Mouse (Mus musculus) G1E (cell line): Measurements from ENCODE around the gene Il17d. TPM values are rescaled to one million over a fixed set of nuclear protein-coding genes. Genes with fewer than 3 reads are reported as not detected.

Source experiments
- ATAC-seq: 2 replicates; pipeline ENCODE4 v1.8.0; 2016; ENCODE audit warnings: mild to moderate bottlenecking; ENCODE audit not compliant: insufficient number of reproducible peaks, poor library complexity, low FRiP score, severe bottlenecking; ENCODE audit errors: extremely low read depth
- DNase-seq: peaks from one replicate; pipeline ENCODE4 v3.0.0; 2012; ENCODE audit warnings: low spot score
- H3K27me3 ChIP-seq: 2 replicates; pipeline ENCODE4 v1.6.1; 2012; ENCODE audit warnings: mild to moderate bottlenecking, low read length, inconsistent platforms; ENCODE audit not compliant: insufficient read depth
- H3K36me3 ChIP-seq: replicated peaks from 2 replicates; pipeline ENCODE3; 2012; ENCODE audit warnings: mild to moderate bottlenecking, inconsistent platforms
- H3K4me1 ChIP-seq: 2 replicates; pipeline ENCODE4 v1.6.1; 2012; ENCODE audit warnings: low read depth, low read length, inconsistent platforms, mixed read lengths; ENCODE audit not compliant: insufficient read depth
- H3K4me3 ChIP-seq: 2 replicates; pipeline ENCODE4 v1.5.1; 2012; ENCODE audit warnings: low read depth, mild to moderate bottlenecking, inconsistent platforms, low read length, moderate library complexity, mixed read lengths
- H3K9me3 ChIP-seq: replicated peaks from 2 replicates; pipeline ENCODE4 v1.6.1; 2012; ENCODE audit warnings: inconsistent platforms
- CTCF ChIP-seq: IDR thresholded peaks from 2 replicates; pipeline ENCODE4 v1.5.1; 2012; ENCODE audit warnings: low read depth, low read length, inconsistent platforms, mixed read lengths
- GATA1 ChIP-seq: IDR thresholded peaks from 2 replicates; pipeline ENCODE4 v1.6.1; 2012; ENCODE audit warnings: borderline replicate concordance, low read length, inconsistent platforms, mixed read lengths
- GATA2 ChIP-seq: IDR thresholded peaks from 2 replicates; pipeline ENCODE4 v1.6.1; 2012; ENCODE audit warnings: low read depth, low read length, inconsistent platforms, borderline replicate concordance
- POLR2AphosphoS5 ChIP-seq: IDR thresholded peaks from 2 replicates; pipeline ENCODE4 v1.6.1; 2012; ENCODE audit warnings: low read depth, low read length, inconsistent platforms; ENCODE audit not compliant: insufficient replicate concordance
- TAL1 ChIP-seq: conservative IDR thresholded peaks from 2 replicates; pipeline ENCODE4 v1.6.1; 2012; ENCODE audit warnings: low read depth, low read length, inconsistent platforms, mixed read lengths
- polyA plus RNA-seq: library from polyadenylated mRNA; stranded (reverse); fragments of >175 nt; gene quantifications from 2 replicates; pipeline ENCODE4 v1.2.3, GENCODE M21; 2012
- total RNA-seq, 2 experiments: library from RNA; stranded (forward) in 1 of 2; stranded (reverse) in 1 of 2; fragments of 200-1000 nt in 1 of 2; fragments of >200 nt in 1 of 2; fragmentation: Nextera tagmentation in 1 of 2; gene quantifications; 2 replicates each; pipeline ENCODE4 v1.2.3; 2014 to 2017

Il17d gene
- total and polyA plus RNA-seq, 3 experiments, result 0.05 TPM; not detected in 2

DNA sequence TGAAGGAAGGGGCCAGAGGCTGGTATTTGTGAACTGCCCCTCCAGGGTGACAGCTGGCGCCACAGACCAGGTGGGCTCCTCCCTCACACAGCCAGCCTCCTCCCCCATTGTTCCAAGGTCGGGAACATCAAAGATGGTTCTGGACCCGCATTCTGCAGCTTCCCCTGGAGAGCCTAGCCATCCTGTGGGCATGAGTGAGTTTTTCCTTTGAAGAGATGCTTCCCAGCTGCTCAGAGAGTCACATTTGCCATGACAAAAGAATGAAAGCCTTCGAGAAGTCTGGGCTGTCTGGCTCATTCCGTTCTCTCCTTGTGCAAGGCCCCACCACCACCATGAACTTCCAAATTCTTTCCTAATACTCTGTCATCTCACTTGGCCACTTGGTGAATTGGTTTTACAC, 9.8 kb downstream of the Il17d start:
- Histone ChIP-seq H3K4me1 (peaks cover 6% of the 10 kb centered on the region), H3K4me3 (no peak overlapping the region), H3K27me3 (peaks cover 73% of the 10 kb centered on the region), H3K9me3 (no peaks in the 10 kb centered on the region), H3K36me3 (no peaks in the 10 kb centered on the region)
- DNase-seq (no peak), ATAC-seq (no peak)
- TF ChIP-seq GATA2 (no peak), TAL1 (no peak), GATA1 (no peak), POLR2AphosphoS5 (no peak), CTCF (no peak)

DNA sequence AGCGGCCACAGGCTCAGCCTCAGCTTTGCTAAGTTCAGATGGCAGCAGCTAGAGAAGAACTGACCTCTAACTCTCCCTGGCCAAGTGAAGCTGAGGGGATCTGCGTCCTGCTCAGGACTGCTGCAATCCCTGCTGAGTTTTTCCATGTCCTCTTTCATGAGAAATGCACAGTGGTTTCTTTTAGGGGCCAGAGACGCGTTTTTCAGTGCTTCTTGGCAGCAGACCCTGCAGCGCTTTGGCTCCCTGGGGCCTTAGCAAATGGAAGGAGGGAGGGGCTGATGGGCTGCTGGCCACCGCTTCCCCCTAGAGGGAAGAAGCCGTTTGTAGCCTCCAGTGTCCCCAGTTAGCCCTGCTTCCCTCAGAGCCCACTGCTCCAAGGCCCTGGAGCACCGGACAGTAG, 10.4 kb downstream of the Il17d start:
- no peak for TF ChIP-seq CTCF
- no peak for TF ChIP-seq GATA2
- no peak for TF ChIP-seq POLR2AphosphoS5
- ATAC-seq, result no peak
- no peaks in the 10 kb centered on the region for H3K4me1 ChIP-seq

DNA sequence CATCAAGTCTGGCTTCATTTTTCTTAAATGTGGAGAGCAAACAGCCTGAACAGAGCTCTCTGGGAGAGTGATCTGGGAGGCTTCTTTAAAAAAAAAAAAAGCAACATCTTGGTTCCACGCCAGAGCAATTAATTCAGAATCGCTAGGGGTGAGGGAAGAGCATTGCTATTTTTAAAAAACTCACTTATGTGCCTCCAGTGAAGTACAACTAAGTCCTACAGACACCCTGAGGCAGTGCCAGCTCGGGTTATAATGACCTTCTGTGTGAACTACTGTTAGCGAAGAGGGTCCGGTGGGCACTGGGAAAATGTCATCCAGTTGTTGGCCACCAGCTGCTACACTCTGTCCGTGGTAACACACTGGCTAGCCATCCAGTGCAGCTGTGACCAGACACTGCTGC, 11.1 kb downstream of the Il17d start:
- no peak for ATAC-seq
- Histone ChIP-seq H3K36me3 (no peaks in the 10 kb centered on the region), H3K4me1 (no peaks in the 10 kb centered on the region), H3K4me3 (no peak overlapping the region), H3K27me3 (peaks cover 68% of the 10 kb centered on the region), H3K9me3 (no peaks in the 10 kb centered on the region)
- DNase-seq, result no peak
- TF ChIP-seq GATA2 (no peak), POLR2AphosphoS5 (no peak), TAL1 (no peak), CTCF (no peak), GATA1 (no peak)

More for the DNA sequence above, 10.4 kb downstream of the Il17d start:
- no peak for DNase-seq
- Histone ChIP-seq H3K27me3 (peaks cover 68% of the 10 kb centered on the region), H3K36me3 (no peaks in the 10 kb centered on the region), H3K9me3 (no peaks in the 10 kb centered on the region), H3K4me3 (no peak overlapping the region)

DNA sequence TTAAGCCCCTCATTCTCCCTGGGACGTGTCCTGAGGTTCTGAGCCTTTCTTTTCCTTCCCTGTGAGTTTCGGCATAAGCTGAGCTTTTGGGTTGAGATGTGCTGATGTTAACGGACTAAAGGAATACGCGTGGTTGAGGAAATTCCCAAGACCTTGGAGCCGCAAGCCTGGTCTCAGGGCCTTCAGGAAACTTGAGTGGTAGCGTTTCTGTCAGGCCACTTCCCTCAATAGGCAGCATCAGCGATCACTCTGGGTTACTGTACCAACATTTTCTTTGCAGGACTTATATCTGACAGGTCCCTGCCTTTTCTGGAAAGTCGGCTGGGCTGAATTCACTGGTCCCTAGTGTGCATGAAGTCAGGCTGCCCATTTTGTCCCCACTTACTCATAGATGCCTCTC, 12.2 kb downstream of the Il17d start:
- ATAC-seq (no peak), DNase-seq (no peak)
- peaks cover 66% of the 10 kb centered on the region for H3K27me3 ChIP-seq
- TF ChIP-seq POLR2AphosphoS5 (no peak), CTCF (no peak), GATA2 (no peak), GATA1 (no peak), TAL1 (no peak)
- H3K4me1 ChIP-seq, result no peaks in the 10 kb centered on the region
- no peak overlapping the region for H3K4me3 ChIP-seq
- no peaks in the 10 kb centered on the region for H3K36me3 ChIP-seq
- H3K9me3 ChIP-seq, result no peaks in the 10 kb centered on the region

DNA sequence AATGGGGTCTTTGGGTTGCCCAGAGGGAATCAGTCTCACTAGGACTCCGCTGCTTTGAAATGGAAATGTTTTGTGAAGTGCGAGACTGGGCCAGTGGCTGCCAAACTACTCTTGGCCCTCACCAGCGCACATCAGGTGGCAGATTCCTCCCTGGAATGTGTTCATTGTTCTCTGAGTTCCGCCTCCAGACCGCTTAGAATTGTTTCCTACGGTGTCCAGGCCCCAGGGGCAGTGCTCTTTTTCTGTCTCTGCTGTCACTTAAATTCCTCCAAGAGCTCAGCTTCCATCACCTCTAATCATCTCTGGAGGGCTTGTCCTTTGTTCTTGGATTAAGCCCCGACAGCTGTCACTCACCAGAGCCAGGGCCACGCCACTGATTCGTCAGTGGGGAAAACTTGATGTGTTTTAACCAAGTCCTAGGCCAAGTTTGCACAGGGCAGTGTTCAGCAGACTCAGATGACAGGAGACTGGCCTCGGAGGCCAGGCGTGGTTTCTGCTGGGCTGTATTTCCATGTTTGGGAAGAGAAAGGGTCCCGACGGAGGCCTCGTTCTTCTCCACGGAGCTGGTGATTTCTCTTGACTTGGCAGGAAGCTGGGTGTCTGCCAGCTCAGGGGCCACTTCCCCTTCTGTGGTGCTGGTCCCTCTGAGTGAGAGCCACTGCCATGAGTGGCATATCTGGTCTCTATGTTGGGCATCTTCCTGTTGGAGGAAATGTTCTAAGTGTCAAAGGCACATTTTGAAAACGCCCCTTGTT, 12.9 kb downstream of the Il17d start:
- Histone ChIP-seq H3K9me3 (no peaks in the 10 kb centered on the region), H3K4me1 (no peaks in the 10 kb centered on the region), H3K36me3 (no peaks in the 10 kb centered on the region), H3K4me3 (no peak overlapping the region), H3K27me3 (peaks cover 68% of the 10 kb centered on the region)
- DNase-seq (no peak), ATAC-seq (no peak)
- TF ChIP-seq POLR2AphosphoS5, result no peak
- TF ChIP-seq TAL1, result no peak
- TF ChIP-seq GATA2, result no peak
- TF ChIP-seq GATA1, result no peak
- TF ChIP-seq CTCF, result no peak

DNA sequence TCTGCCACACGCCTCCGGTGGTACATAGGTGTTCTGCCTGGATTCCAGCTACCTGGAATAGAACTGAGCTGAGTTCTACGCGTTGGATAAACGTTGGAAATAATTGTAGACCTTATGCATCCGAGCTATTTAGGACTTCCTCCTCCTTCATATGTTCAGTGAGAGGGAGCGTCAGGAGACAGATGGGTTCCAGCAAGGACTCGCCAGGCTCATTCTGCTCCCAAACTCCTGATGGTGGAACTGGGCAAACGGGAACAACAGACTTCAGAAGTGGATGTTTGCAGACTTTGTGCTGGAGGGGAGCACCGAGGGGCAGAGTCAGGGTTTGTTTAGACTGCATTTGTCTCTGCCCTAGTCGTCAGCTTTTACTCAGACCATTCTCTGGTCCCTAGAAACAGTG, 16.1 kb downstream of the Il17d start:
- Histone ChIP-seq H3K4me3 (no peak overlapping the region), H3K36me3 (no peaks in the 10 kb centered on the region), H3K9me3 (no peaks in the 10 kb centered on the region), H3K27me3 (peaks cover 51% of the 10 kb centered on the region), H3K4me1 (no peaks in the 10 kb centered on the region; the same call in 1 of the 2 replicates)
- no peak for ATAC-seq
- DNase-seq, result no peak
- TF ChIP-seq GATA2 (no peak), GATA1 (no peak), CTCF (no peak), TAL1 (no peak), POLR2AphosphoS5 (no peak)

DNA sequence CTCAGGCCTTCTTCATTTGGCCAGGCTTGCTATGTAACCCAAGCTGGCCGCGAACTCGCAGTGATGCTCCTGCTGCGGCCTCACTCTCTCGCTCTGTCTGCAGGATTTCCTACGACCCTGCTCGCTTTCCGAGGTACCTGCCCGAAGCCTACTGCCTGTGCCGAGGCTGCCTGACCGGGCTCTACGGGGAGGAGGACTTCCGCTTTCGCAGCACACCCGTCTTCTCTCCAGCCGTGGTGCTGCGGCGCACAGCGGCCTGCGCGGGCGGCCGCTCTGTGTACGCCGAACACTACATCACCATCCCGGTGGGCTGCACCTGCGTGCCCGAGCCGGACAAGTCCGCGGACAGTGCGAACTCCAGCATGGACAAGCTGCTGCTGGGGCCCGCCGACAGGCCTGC, 17.7 kb downstream of the Il17d start:
- Histone ChIP-seq H3K36me3 (peaks cover under 1% of the 10 kb centered on the region), H3K4me3 (no peak overlapping the region), H3K9me3 (no peaks in the 10 kb centered on the region), H3K27me3 (peaks cover 38% of the 10 kb centered on the region), H3K4me1 (peaks cover 3% of the 10 kb centered on the region)
- ATAC-seq (no peak), DNase-seq (no peak)
- TF ChIP-seq GATA1, result no peak
- no peak for TF ChIP-seq POLR2AphosphoS5
